29 mouse cellular contexts compared by ENCODE assay signal in the genomic region with DNA sequence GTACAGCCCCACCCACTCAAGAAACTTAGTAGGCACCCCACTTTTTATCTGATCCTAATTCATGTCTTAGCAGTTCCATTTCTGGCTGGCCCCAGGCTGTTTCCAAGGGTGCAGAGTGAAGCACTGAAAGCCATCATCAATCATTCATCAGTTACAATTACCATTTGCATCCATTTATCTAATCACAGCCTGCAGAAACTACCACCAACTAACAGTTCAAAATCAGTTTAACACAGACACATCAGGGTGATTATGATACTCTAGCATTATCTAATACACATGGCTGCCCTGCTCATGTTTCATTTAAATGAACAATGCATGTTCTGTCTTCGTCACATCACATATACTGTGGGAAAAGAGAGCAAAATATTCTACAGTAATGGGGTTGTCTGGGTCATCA.
DNase-seq lines count a peak whose midpoint lies in the region; ATAC-seq lines count a peak whose summit lies in the region.
"Had no signal": no experiment of that assay in that cellular context is flagged by ENCODE, and none has a peak within 500 bp of the region (broad histone marks: within the 10 kb centered on the region; RNA-seq: fewer than 3 reads in every experiment).

No protein-coding gene starts in this region.

- H3K4me2 ChIP-seq in forebrain, embryonic 14.5 days (ENCODE audit: low read length), result no peak overlapping the region
- no peak overlapping the region for H3K4me2 ChIP-seq in forebrain, embryonic 15.5 days (replicated peaks)
- H3K4me2 ChIP-seq in liver, embryonic 11.5 days, result no peak overlapping the region
- H3K4me2 ChIP-seq in liver, embryonic 12.5 days, result no peak overlapping the region
- H3K4me2 ChIP-seq: embryonic facial prominence, embryonic 12.5 days; heart, embryonic 15.5 days had no signal

- no peak overlapping the region for H3K4me3 ChIP-seq in forebrain, embryonic 14.5 days (ENCODE audit: low read depth, low read length)
- no peak overlapping the region for H3K4me3 ChIP-seq in forebrain, embryonic 15.5 days
- H3K4me3 ChIP-seq in liver, embryonic 11.5 days (ENCODE audit: low read depth, low read length), result no peak overlapping the region
- no peak overlapping the region for H3K4me3 ChIP-seq in liver, embryonic 12.5 days
- H3K4me3 ChIP-seq: embryonic facial prominence, embryonic 12.5 days; heart, embryonic 10.5 days; heart, embryonic 15.5 days; megakaryocyte, embryonic 14.5 days had no signal

- H3K9me3 ChIP-seq in forebrain, embryonic 14.5 days (replicated peaks; ENCODE audit: control insufficient read depth, low read length), result no peaks in the 10 kb centered on the region
- H3K9me3 ChIP-seq in forebrain, embryonic 15.5 days, result no peaks in the 10 kb centered on the region
- no peaks in the 10 kb centered on the region for H3K9me3 ChIP-seq in liver, embryonic 11.5 days (ENCODE audit: control insufficient read depth, low read length)
- no peaks in the 10 kb centered on the region for H3K9me3 ChIP-seq in liver, embryonic 12.5 days (replicated peaks)
- H3K9me3 ChIP-seq: embryonic facial prominence, embryonic 12.5 days; heart, embryonic 10.5 days; heart, embryonic 15.5 days; megakaryocyte, embryonic 14.5 days had no signal

- H3K27me3 ChIP-seq in forebrain, embryonic 14.5 days (replicated peaks; ENCODE audit: control insufficient read depth, insufficient read depth, low read length), result no peaks in the 10 kb centered on the region
- H3K27me3 ChIP-seq in forebrain, embryonic 15.5 days, result no peaks in the 10 kb centered on the region
- no peaks in the 10 kb centered on the region for H3K27me3 ChIP-seq in liver, embryonic 11.5 days (replicated peaks; ENCODE audit: control insufficient read depth, insufficient read depth, low read length)
- no peaks in the 10 kb centered on the region for H3K27me3 ChIP-seq in liver, embryonic 12.5 days (replicated peaks)
- H3K27me3 ChIP-seq: embryonic facial prominence, embryonic 12.5 days; heart, embryonic 15.5 days; megakaryocyte, embryonic 14.5 days had no signal

- no peaks in the 10 kb centered on the region; the same call in 1 of the 2 replicates for H3K4me1 ChIP-seq in forebrain, embryonic 14.5 days (ENCODE audit: control insufficient read depth, insufficient read depth, low read length)
- no peaks in the 10 kb centered on the region for H3K4me1 ChIP-seq in forebrain, embryonic 15.5 days
- H3K4me1 ChIP-seq in liver, embryonic 11.5 days (replicated peaks; ENCODE audit: control insufficient read depth, insufficient read depth, low read length), result no peaks in the 10 kb centered on the region
- 0 out of 2 replicates have a peak, but pooled peaks cover 5% of the 10 kb centered on the region for H3K4me1 ChIP-seq in liver, embryonic 12.5 days
- H3K4me1 ChIP-seq: megakaryocyte, embryonic 14.5 days had no signal

- 0 out of 2 replicates have a peak, but pooled peaks have one; percentile 21 for ATAC-seq in forebrain, embryonic 14.5 days
- ATAC-seq in forebrain, embryonic 15.5 days (replicated peaks), result no peak
- ATAC-seq in liver, embryonic 11.5 days (replicated peaks; ENCODE audit: low FRiP score), result 0 out of 2 replicates have a peak, but pooled peaks have one; percentile 23
- no peak for ATAC-seq in liver, embryonic 12.5 days
- ATAC-seq: intestine, postnatal 0 days; lung, postnatal 0 days had no signal

- WGBS in forebrain, embryonic 14.5 days, result 52% methylated on average over 1 of the region's 1 CpGs
- 44% methylated on average over 1 of the region's 1 CpGs for WGBS in forebrain, embryonic 15.5 days
- 62% methylated on average over 1 of the region's 1 CpGs for WGBS in liver, embryonic 11.5 days
- WGBS in liver, embryonic 12.5 days (ENCODE audit: insufficient replicate concordance), result 46% methylated on average over 1 of the region's 1 CpGs

- no peak overlapping the region for H3K9ac ChIP-seq in forebrain, embryonic 14.5 days (ENCODE audit: low read length)
- no peak overlapping the region for H3K9ac ChIP-seq in forebrain, embryonic 15.5 days (replicated peaks)
- no peak overlapping the region for H3K9ac ChIP-seq in liver, embryonic 11.5 days (ENCODE audit: low read depth, low read length)
- no peak overlapping the region for H3K9ac ChIP-seq in liver, embryonic 12.5 days
- H3K9ac ChIP-seq: embryonic facial prominence, embryonic 12.5 days; heart, embryonic 15.5 days had no signal

- no peak overlapping the region for H3K27ac ChIP-seq in forebrain, embryonic 14.5 days (ENCODE audit: low read depth, low read length)
- no peak overlapping the region for H3K27ac ChIP-seq in forebrain, embryonic 15.5 days (replicated peaks)
- no peak overlapping the region for H3K27ac ChIP-seq in liver, embryonic 11.5 days (ENCODE audit: low read depth, low read length)
- H3K27ac ChIP-seq in liver, embryonic 12.5 days, result no peak overlapping the region
- H3K27ac ChIP-seq: embryonic facial prominence, embryonic 12.5 days; heart, embryonic 10.5 days; heart, embryonic 15.5 days; stomach, postnatal 0 days had no signal

- no peaks in the 10 kb centered on the region for H3K36me3 ChIP-seq in forebrain, embryonic 14.5 days (ENCODE audit: control insufficient read depth, insufficient read depth, low read length)
- no peaks in the 10 kb centered on the region for H3K36me3 ChIP-seq in forebrain, embryonic 15.5 days
- no peaks in the 10 kb centered on the region for H3K36me3 ChIP-seq in liver, embryonic 11.5 days (ENCODE audit: control insufficient read depth, insufficient read depth, low read length)
- H3K36me3 ChIP-seq in liver, embryonic 12.5 days, result no peaks in the 10 kb centered on the region
- H3K36me3 ChIP-seq: embryonic facial prominence, embryonic 12.5 days; heart, embryonic 10.5 days; heart, embryonic 15.5 days had no signal

- DNase-seq in forebrain, embryonic 14.5 days (ENCODE audit: low spot score), result peak; percentile 2
- DNase-seq in liver, embryonic 11.5 days (ENCODE audit: low spot score), result no peak
- DNase-seq in NIH3T3 (ENCODE audit: low read depth), result peak; percentile 45
- DNase-seq in mesoderm, embryonic 11.5 days (ENCODE audit: low read depth, low spot score), result peak; percentile 20
- no peak for DNase-seq in left cerebral cortex, adult 8-10 months (ENCODE audit: low spot score in 2 of 2)
- DNase-seq: adrenal gland, postnatal 25 days; cerebellum, adult 18-20 months; cerebellum, postnatal 10 days; gastrocnemius, postnatal 25 days; heart, adult 11 months; heart, postnatal 36 days; kidney, postnatal 14 days; layer of hippocampus, adult 9-11 months; liver; lung, adult 18-20 months; lung, postnatal 4 days; midbrain, embryonic 14.5 days; right cerebral cortex, postnatal 4 days; thymus, adult 2 months; thymus, postnatal 36 days had no signal

Comparison
In these comparisons a context has a peak if more than half of its experiments do, and no peak if none do; other contexts are left out.
1. ATAC-seq: peak in forebrain, embryonic 14.5 days (single experiment) and liver, embryonic 11.5 days (single experiment); none in forebrain, embryonic 15.5 days (single experiment) and liver, embryonic 12.5 days (single experiment).
2. DNase-seq: peak in forebrain, embryonic 14.5 days (single experiment), NIH3T3 (single experiment) and mesoderm, embryonic 11.5 days (single experiment); none in liver, embryonic 11.5 days (single experiment) and left cerebral cortex, adult 8-10 months (0 of 2).